Mouse (Mus musculus): ENCODE data around the gene Mettl23. TPM values are rescaled to one million over a fixed set of nuclear protein-coding genes. Genes with fewer than 3 reads are reported as not detected.
"Not testable (repeated sequence)": the region's sequence is repeated elsewhere in the genome, so short reads cannot be mapped to it uniquely, and the experiment has no call there.

Mettl23 gene
- polyA plus RNA-seq, 1 experiment from 2014 or later = 56.5 TPM

GRCm38 (mm10) chr11:116882446-116882845, 39.4 kb downstream of the Mettl23 start:
- no peak overlapping the region for H3K4me2 ChIP-seq (replicated peaks; ENCODE audit: low read depth, low read length)
- H3K4me3 ChIP-seq (ENCODE audit: low read length) = no peak overlapping the region
- no peak overlapping the region for H3K9ac ChIP-seq (ENCODE audit: low read depth, low read length)
- H3K36me3 ChIP-seq (ENCODE audit: control insufficient read depth, insufficient read depth, low read length) = no peaks in the 10 kb centered on the region
- H3K4me1 ChIP-seq (ENCODE audit: control insufficient read depth, insufficient read depth, low read length) = peaks cover 4% of the 10 kb centered on the region; the same call in 1 of the 2 replicates
- 0 out of 2 replicates have a peak, but pooled peaks cover 6% of the 10 kb centered on the region for H3K27me3 ChIP-seq (ENCODE audit: control insufficient read depth, insufficient read depth, low read length)
- no peak for ATAC-seq (ENCODE audit: low FRiP score, low TSS enrichment)
- no peaks in the 10 kb centered on the region for H3K9me3 ChIP-seq (ENCODE audit: control insufficient read depth, low read length)
- no peak overlapping the region for H3K27ac ChIP-seq (ENCODE audit: low read depth, low read length)
- 82% methylated on average over 10 of the region's 10 CpGs for WGBS

- Histone ChIP-seq H3K27ac (ENCODE audit: low read depth, low read length) (no peak overlapping the region), H3K4me3 (ENCODE audit: low read length) (no peak overlapping the region), H3K27me3 (ENCODE audit: control insufficient read depth, insufficient read depth, low read length) (0 out of 2 replicates have a peak, but pooled peaks cover 6% of the 10 kb centered on the region), H3K36me3 (ENCODE audit: control insufficient read depth, insufficient read depth, low read length) (no peaks in the 10 kb centered on the region), H3K4me1 (ENCODE audit: control insufficient read depth, insufficient read depth, low read length) (peaks cover 4% of the 10 kb centered on the region; the same call in 1 of the 2 replicates), H3K9ac (ENCODE audit: low read depth, low read length) (no peak overlapping the region), H3K9me3 (ENCODE audit: control insufficient read depth, low read length) (no peaks in the 10 kb centered on the region), H3K4me2 (replicated peaks; ENCODE audit: low read depth, low read length) (no peak overlapping the region)
- no peak for ATAC-seq (ENCODE audit: low FRiP score, low TSS enrichment)
- WGBS = 82% methylated on average over 6 of the region's 6 CpGs
Observed at GRCm38 (mm10) chr11:116884061-116884460, 41.0 kb downstream of the Mettl23 start.

DNA sequence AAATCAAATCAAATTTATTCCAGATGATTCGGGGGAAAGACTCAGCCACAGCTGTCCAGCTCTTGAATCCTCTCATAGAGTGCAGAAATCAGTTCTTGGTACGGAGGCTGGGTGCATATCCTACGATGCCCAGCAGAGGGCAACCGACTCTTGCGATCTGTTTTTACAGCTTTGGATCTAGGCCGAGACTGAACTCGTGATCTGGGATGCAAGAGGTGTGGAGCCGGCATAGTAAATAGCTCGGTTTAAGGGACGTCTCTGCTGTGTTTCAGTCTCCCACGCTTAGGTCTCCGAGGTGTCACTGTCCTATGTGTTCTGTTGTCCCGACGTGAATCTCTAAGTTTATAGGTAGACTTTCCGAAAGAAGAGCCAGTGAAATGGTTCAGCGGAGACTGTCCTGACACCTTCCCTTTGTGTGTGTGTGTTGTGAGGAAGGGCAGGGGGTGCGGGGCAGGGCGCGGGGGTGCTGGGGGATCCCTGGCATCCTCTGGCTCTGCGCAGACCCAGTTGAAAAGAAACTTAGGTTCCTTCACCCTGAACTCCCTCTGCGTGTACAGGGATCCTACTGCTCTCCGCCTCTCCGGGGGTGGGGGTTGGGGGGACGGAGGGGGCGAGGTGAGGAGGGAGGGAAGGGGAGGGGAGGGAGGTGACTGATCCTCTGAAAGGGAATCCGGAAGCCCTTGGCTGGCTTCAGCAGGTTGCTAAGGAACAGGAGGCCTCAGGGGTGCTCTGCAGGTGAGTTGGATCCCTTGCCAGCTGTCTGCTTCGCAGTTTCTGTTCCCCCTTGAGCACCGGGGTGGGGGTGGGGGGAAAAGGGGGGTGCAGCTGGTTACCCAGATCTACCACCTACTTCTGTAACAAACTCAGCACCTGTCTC, 42.4 kb downstream of the Mettl23 start:
- Histone ChIP-seq H3K4me3 (ENCODE audit: low read length) (peak overlapping the region; percentile 19; the same call in 1 of the 2 replicates), H3K36me3 (ENCODE audit: control insufficient read depth, insufficient read depth, low read length) (no peaks in the 10 kb centered on the region), H3K27me3 (ENCODE audit: control insufficient read depth, insufficient read depth, low read length) (peaks cover 6% of the 10 kb centered on the region; the same call in 1 of the 2 replicates), H3K9me3 (ENCODE audit: control insufficient read depth, low read length) (no peaks in the 10 kb centered on the region), H3K9ac (ENCODE audit: low read depth, low read length) (peak overlapping the region; percentile 14; the same call in 1 of the 2 replicates), H3K4me1 (ENCODE audit: control insufficient read depth, insufficient read depth, low read length) (peaks cover 4% of the 10 kb centered on the region; the same call in 1 of the 2 replicates), H3K27ac (ENCODE audit: low read depth, low read length) (no peak overlapping the region), H3K4me2 (replicated peaks; ENCODE audit: low read depth, low read length) (peak overlapping the region; percentile 41)
- 4% methylated on average over 28 of the region's 28 CpGs for WGBS
- peak; percentile 56 for ATAC-seq (ENCODE audit: low FRiP score, low TSS enrichment)

- ATAC-seq (ENCODE audit: low FRiP score, low TSS enrichment) = no peak
Observed at GRCm38 (mm10) chr11:116887136-116887535, 44.1 kb downstream of the Mettl23 start.

DNA sequence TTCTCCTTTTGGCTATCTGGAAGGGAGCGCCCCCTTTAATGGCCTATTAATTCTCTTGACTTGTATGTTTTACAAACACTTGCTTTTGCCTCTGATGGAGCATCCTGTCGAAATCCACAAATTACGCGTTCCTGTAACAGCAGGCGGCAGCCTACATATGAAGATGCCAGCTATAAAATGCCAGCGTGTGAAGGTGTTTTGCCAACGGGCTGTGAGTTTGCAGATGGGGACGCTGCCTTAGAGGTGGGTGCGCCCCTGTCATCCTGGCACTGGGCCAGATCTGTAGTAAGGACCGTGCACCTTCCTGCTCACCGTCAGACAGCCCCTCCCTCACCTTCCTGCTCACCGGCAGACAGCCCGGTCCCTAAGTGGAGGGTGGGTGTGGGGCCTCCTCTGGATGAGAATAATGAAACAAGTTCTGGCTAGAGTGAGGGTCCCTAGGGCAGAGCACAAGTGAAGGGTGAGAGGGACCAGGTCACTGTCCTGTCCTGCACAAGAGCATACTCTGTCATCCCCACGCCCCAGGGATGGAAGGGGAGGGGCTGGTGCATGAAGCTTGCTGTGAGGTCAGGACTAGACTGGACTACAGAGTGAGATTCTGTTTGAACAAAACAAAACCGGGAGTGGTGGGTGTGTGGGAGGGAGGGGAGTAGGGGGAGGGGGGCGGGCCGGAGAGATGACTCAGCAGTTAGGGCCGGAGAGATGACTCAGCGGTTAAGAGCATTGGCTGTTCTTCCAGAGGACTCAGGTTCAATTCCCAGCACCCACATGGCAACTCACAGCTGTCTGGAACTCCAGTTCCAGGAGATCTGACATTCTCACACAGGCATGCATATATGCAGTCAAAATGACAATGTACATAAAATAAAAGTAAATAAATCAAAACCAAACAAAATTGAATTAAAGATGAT, 50.7 kb downstream of the Mettl23 start:
- no peak overlapping the region for H3K4me3 ChIP-seq (ENCODE audit: low read length)
- H3K9me3 ChIP-seq (ENCODE audit: control insufficient read depth, low read length) = no peaks in the 10 kb centered on the region
- no peaks in the 10 kb centered on the region; the same call in 1 of the 2 replicates for H3K27me3 ChIP-seq (ENCODE audit: control insufficient read depth, insufficient read depth, low read length)
- H3K27ac ChIP-seq (ENCODE audit: low read depth, low read length) = no peak overlapping the region
- no peaks in the 10 kb centered on the region for H3K36me3 ChIP-seq (ENCODE audit: control insufficient read depth, insufficient read depth, low read length)
- WGBS = 56% methylated on average over 19 of the region's 19 CpGs
- H3K9ac ChIP-seq (ENCODE audit: low read depth, low read length) = no peak overlapping the region
- no peaks in the 10 kb centered on the region for H3K4me1 ChIP-seq (ENCODE audit: control insufficient read depth, insufficient read depth, low read length)
- no peak overlapping the region for H3K4me2 ChIP-seq (replicated peaks; ENCODE audit: low read depth, low read length)
- 0 out of 2 replicates have a peak, but pooled peaks have one; percentile 39 for ATAC-seq (ENCODE audit: low FRiP score, low TSS enrichment)

More at GRCm38 (mm10) chr11:116887136-116887535, 44.1 kb downstream of the Mettl23 start:
- Histone ChIP-seq H3K9ac (ENCODE audit: low read depth, low read length) (no peak overlapping the region), H3K4me3 (ENCODE audit: low read length) (no peak overlapping the region), H3K9me3 (ENCODE audit: control insufficient read depth, low read length) (no peaks in the 10 kb centered on the region), H3K36me3 (ENCODE audit: control insufficient read depth, insufficient read depth, low read length) (no peaks in the 10 kb centered on the region), H3K4me1 (ENCODE audit: control insufficient read depth, insufficient read depth, low read length) (peaks cover 4% of the 10 kb centered on the region; the same call in 1 of the 2 replicates), H3K4me2 (replicated peaks; ENCODE audit: low read depth, low read length) (no peak overlapping the region), H3K27me3 (ENCODE audit: control insufficient read depth, insufficient read depth, low read length) (peaks cover 6% of the 10 kb centered on the region; the same call in 1 of the 2 replicates), H3K27ac (ENCODE audit: low read depth, low read length) (no peak overlapping the region)
- WGBS = 45% methylated on average over 5 of the region's 5 CpGs

GRCm38 (mm10) chr11:116895402-116895801, 52.3 kb downstream of the Mettl23 start:
- WGBS = 82% methylated on average over 3 of the region's 3 CpGs
- Histone ChIP-seq H3K27me3 (ENCODE audit: control insufficient read depth, insufficient read depth, low read length) (no peaks in the 10 kb centered on the region), H3K9me3 (ENCODE audit: control insufficient read depth, low read length) (no peaks in the 10 kb centered on the region), H3K4me2 (replicated peaks; ENCODE audit: low read depth, low read length) (no peak overlapping the region), H3K36me3 (ENCODE audit: control insufficient read depth, insufficient read depth, low read length) (no peaks in the 10 kb centered on the region), H3K4me1 (ENCODE audit: control insufficient read depth, insufficient read depth, low read length) (no peaks in the 10 kb centered on the region), H3K4me3 (ENCODE audit: low read length) (no peak overlapping the region), H3K9ac (ENCODE audit: low read depth, low read length) (no peak overlapping the region), H3K27ac (ENCODE audit: low read depth, low read length) (no peak overlapping the region)
- ATAC-seq (ENCODE audit: low FRiP score, low TSS enrichment) = no peak

DNA sequence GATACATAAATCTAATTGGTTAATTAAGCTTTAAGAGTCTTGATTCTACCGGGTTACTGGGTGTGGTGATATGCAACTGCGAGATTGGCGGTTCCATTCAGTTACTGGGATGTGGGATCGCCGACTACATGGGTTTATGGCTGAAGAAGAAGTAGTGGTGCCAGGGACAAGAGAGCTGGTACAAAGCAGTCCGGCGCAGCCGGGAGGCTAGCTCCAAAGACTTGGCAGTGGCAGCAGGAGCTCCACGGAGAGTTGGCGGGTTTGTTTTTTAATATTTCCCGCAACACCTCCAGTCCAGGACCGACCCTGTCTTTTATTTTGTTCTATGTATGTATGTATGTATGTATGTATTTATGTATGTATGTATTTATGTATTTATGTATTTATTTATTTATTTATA, 56.2 kb downstream of the Mettl23 start:
- 96% methylated on average over 12 of the region's 12 CpGs for WGBS
- Histone ChIP-seq H3K27me3 (ENCODE audit: control insufficient read depth, insufficient read depth, low read length) (0 out of 2 replicates have a peak, but pooled peaks cover 2% of the 10 kb centered on the region), H3K27ac (ENCODE audit: low read depth, low read length) (no peak overlapping the region), H3K4me3 (ENCODE audit: low read length) (no peak overlapping the region), H3K9me3 (ENCODE audit: control insufficient read depth, low read length) (no peaks in the 10 kb centered on the region), H3K4me2 (replicated peaks; ENCODE audit: low read depth, low read length) (no peak overlapping the region), H3K9ac (ENCODE audit: low read depth, low read length) (no peak overlapping the region), H3K36me3 (ENCODE audit: control insufficient read depth, insufficient read depth, low read length) (no peaks in the 10 kb centered on the region), H3K4me1 (ENCODE audit: control insufficient read depth, insufficient read depth, low read length) (no peaks in the 10 kb centered on the region)
- no peak for ATAC-seq (ENCODE audit: low FRiP score, low TSS enrichment)

DNA sequence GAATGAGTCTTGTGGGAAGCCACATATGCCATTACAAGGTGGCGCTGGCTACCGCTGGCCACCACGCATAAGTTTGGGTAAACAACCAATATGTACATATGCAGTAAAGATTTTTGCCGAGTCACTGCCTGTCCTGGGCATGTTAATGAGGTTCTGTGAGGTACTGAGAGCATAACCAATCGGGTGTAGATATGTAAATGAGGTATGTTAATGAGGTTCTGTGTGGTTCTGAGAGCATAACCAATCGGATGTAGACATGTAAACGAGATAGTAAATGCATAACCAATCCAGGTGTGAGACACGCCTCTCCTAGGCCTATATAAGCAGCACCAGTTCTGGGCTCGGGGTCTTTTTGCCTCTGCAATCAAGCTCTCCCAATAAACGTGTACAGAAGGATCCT, 59.5 kb downstream of the Mettl23 start:
- WGBS = 90% methylated on average over 10 of the region's 10 CpGs
- ATAC-seq (ENCODE audit: low FRiP score, low TSS enrichment) = not testable (repeated sequence)

More for the DNA sequence above, 59.5 kb downstream of the Mettl23 start:
- H3K9ac ChIP-seq (ENCODE audit: low read depth, low read length); H3K9me3 ChIP-seq (ENCODE audit: control insufficient read depth, low read length); H3K36me3 ChIP-seq (ENCODE audit: control insufficient read depth, insufficient read depth, low read length); H3K27ac ChIP-seq (ENCODE audit: low read depth, low read length); H3K4me2 ChIP-seq (replicated peaks; ENCODE audit: low read depth, low read length); H3K4me3 ChIP-seq (ENCODE audit: low read length); H3K4me1 ChIP-seq (ENCODE audit: control insufficient read depth, insufficient read depth, low read length): not testable (repeated sequence)
- H3K27me3 ChIP-seq (ENCODE audit: control insufficient read depth, insufficient read depth, low read length) = peaks cover 14% of the 10 kb centered on the region
